Mouse (Mus musculus) small intestine, adult 2 months (tissue): ENCODE data around the gene Col4a3bp. TPM values are rescaled to one million over a fixed set of nuclear protein-coding genes. Genes with fewer than 3 reads are reported as not detected.
A peak's percentile ranks its signal among the peaks of the same experiment; 100 is the strongest.
"Not testable (repeated sequence)": the region's sequence is repeated elsewhere in the genome, so short reads cannot be mapped to it uniquely, and the experiment has no call there.

Source experiments
- H3K27ac ChIP-seq: fragments of 200-500 bp; 2 replicates; pipeline ENCODE4 v1.5.1; 2012; ENCODE audit warnings: low read depth, low read length, control low read depth, inconsistent platforms; ENCODE audit not compliant: insufficient read depth
- H3K27me3 ChIP-seq: fragments of 200-500 bp; 2 replicates; pipeline ENCODE4 v1.6.1; 2012; ENCODE audit warnings: mild to moderate bottlenecking, moderate library complexity, low read length, inconsistent platforms; ENCODE audit not compliant: control insufficient read depth, insufficient read depth
- H3K36me3 ChIP-seq: fragments of 200-500 bp; 2 replicates; pipeline ENCODE4 v1.6.1; 2012; ENCODE audit warnings: mild to moderate bottlenecking, low read length, control low read depth, inconsistent platforms; ENCODE audit not compliant: control insufficient read depth, insufficient read depth
- H3K4me1 ChIP-seq: fragments of 200-500 bp; 2 replicates; pipeline ENCODE4 v1.6.1; 2012; ENCODE audit warnings: low read length, inconsistent platforms, mixed read lengths; ENCODE audit not compliant: control insufficient read depth, insufficient read depth, insufficient read length
- H3K4me3 ChIP-seq: fragments of 200-500 bp; 2 replicates; pipeline ENCODE4 v1.5.1; 2012; ENCODE audit warnings: low read depth, mild to moderate bottlenecking, control low read depth, inconsistent platforms, low read length, moderate library complexity
- CTCF ChIP-seq: fragments of 200-500 bp; IDR thresholded peaks from 2 replicates; pipeline ENCODE4 v1.5.1; 2012; ENCODE audit warnings: low read depth, mild to moderate bottlenecking, control low read depth, inconsistent platforms, low read length, moderate library complexity, mixed read lengths; ENCODE audit not compliant: insufficient replicate concordance, insufficient read length; ENCODE audit errors: extremely low read depth
- POLR2A ChIP-seq: fragments of 200-500 bp; IDR thresholded peaks from 2 replicates; pipeline ENCODE4 v1.6.1; 2012; ENCODE audit warnings: low read depth, mild to moderate bottlenecking, control low read depth, inconsistent platforms, low read length, moderate library complexity
- WGBS: fragments of 180-500 bp; shearing (Covaris S2); methylation state at CpG from one replicate; pipeline ENCODE4 v1.1.7; 2018; 5-methylcytosine and 5-hydroxymethylcytosine counted together
- polyA plus RNA-seq: library from polyadenylated mRNA; depleted of rRNA; stranded (reverse); fragments of >200 nt; gene quantifications from 2 replicates; pipeline ENCODE4 v1.2.3, GENCODE M21; 2012

The Col4a3bp gene
- polyA plus RNA-seq, 1 experiment: 12.7 TPM

GRCm38 (mm10) chr13:96630396-96630795 is 88.0 kb downstream of the Col4a3bp start:
- Histone ChIP-seq H3K36me3 (peaks cover 45% of the 10 kb centered on the region), H3K4me1 (no peaks in the 10 kb centered on the region), H3K27me3 (no peaks in the 10 kb centered on the region), H3K27ac (no peak overlapping the region), H3K4me3 (no peak overlapping the region)
- 92% methylated on average over 4 of the region's 4 CpGs for WGBS
- TF ChIP-seq POLR2A: no peak
- no peak for TF ChIP-seq CTCF

GRCm38 (mm10) chr13:96644168-96644567 is 101.8 kb downstream of the Col4a3bp start:
- peaks cover 24% of the 10 kb centered on the region for H3K36me3 ChIP-seq
- TF ChIP-seq POLR2A: no peak
- no peak for TF ChIP-seq CTCF
- WGBS: 48% methylated on average over 2 of the region's 2 CpGs
- no peaks in the 10 kb centered on the region for H3K27me3 ChIP-seq
- no peak overlapping the region for H3K4me3 ChIP-seq
- no peaks in the 10 kb centered on the region for H3K4me1 ChIP-seq
- H3K27ac ChIP-seq: no peak overlapping the region

- Histone ChIP-seq H3K4me3 (no peak overlapping the region), H3K27me3 (no peaks in the 10 kb centered on the region), H3K36me3 (peaks cover 29% of the 10 kb centered on the region), H3K27ac (no peak overlapping the region), H3K4me1 (no peaks in the 10 kb centered on the region)
- WGBS: 65% methylated on average over 5 of the region's 5 CpGs
- TF ChIP-seq CTCF (no peak), POLR2A (no peak)
Measured at GRCm38 (mm10) chr13:96645822-96646221, 103.4 kb downstream of the Col4a3bp start.

GRCm38 (mm10) chr13:96653041-96653440 is 110.6 kb downstream of the Col4a3bp start:
- Histone ChIP-seq H3K4me1 (peaks cover 1% of the 10 kb centered on the region), H3K36me3 (peaks cover 82% of the 10 kb centered on the region), H3K27me3 (no peaks in the 10 kb centered on the region), H3K4me3 (no peak overlapping the region), H3K27ac (no peak overlapping the region)
- 85% methylated on average over 9 of the region's 9 CpGs for WGBS
- TF ChIP-seq POLR2A (no peak), CTCF (no peak)

GRCm38 (mm10) chr13:96656673-96657072 is 114.3 kb downstream of the Col4a3bp start:
- Histone ChIP-seq H3K36me3 (peaks cover 81% of the 10 kb centered on the region), H3K4me1 (peaks cover 2% of the 10 kb centered on the region), H3K4me3 (no peak overlapping the region), H3K27me3 (no peaks in the 10 kb centered on the region), H3K27ac (peak overlapping the region; percentile 27; the same call in 1 of the 2 replicates)
- 70% methylated on average over 1 of the region's 1 CpGs for WGBS
- TF ChIP-seq POLR2A: no peak
- no peak for TF ChIP-seq CTCF

GRCm38 (mm10) chr13:96658936-96659335 is 116.5 kb downstream of the Col4a3bp start:
- peaks cover 10% of the 10 kb centered on the region for H3K4me1 ChIP-seq
- 90% methylated on average over 7 of the region's 7 CpGs for WGBS
- no peaks in the 10 kb centered on the region for H3K27me3 ChIP-seq
- H3K4me3 ChIP-seq: no peak overlapping the region
- TF ChIP-seq CTCF (no peak), POLR2A (no peak)
- peaks cover 77% of the 10 kb centered on the region for H3K36me3 ChIP-seq
- H3K27ac ChIP-seq: no peak overlapping the region

GRCm38 (mm10) chr13:96660095-96660860 is 117.9 kb downstream of the Col4a3bp start:
- TF ChIP-seq CTCF: no peak
- TF ChIP-seq POLR2A: no peak
- H3K27ac ChIP-seq: no peak overlapping the region
- WGBS: 74% methylated on average over 10 of the region's 10 CpGs
- H3K4me3 ChIP-seq: no peak overlapping the region
- peaks cover 77% of the 10 kb centered on the region for H3K36me3 ChIP-seq
- H3K27me3 ChIP-seq: no peaks in the 10 kb centered on the region
- peaks cover 12% of the 10 kb centered on the region for H3K4me1 ChIP-seq

- not testable (repeated sequence) for H3K27me3 ChIP-seq, H3K4me3 ChIP-seq
- Histone ChIP-seq H3K36me3 (peaks cover 66% of the 10 kb centered on the region), H3K27ac (peak overlapping the region; percentile 60; the same call in 1 of the 2 replicates), H3K4me1 (peaks cover 11% of the 10 kb centered on the region)
- 61% methylated on average over 4 of the region's 4 CpGs for WGBS
Measured at GRCm38 (mm10) chr13:96663120-96663519, 120.7 kb downstream of the Col4a3bp start.
